8 mouse cellular contexts compared by ENCODE assay signal in genomic region chr2:126932261-126932896, GRCm38 (mm10). TPM values are rescaled to one million over a fixed set of nuclear protein-coding genes. Genes with fewer than 3 reads are reported as not detected.
DNase-seq lines count a peak whose midpoint lies in the region; ATAC-seq and TF ChIP-seq lines count a peak whose summit lies in the region.

No protein-coding gene starts in this region.

- ATAC-seq in frontal cortex, adult (ENCODE audit: low TSS enrichment): peak; percentile 66
- peak; percentile 17 for ATAC-seq in neural tube, embryonic 11.5 days (ENCODE audit: insufficient read depth, low FRiP score, low TSS enrichment)

- H3K4me2 ChIP-seq in neural tube, embryonic 11.5 days (ENCODE audit: low read depth): peak overlapping the region; percentile 70

- DNase-seq in frontal cortex, adult 2 months (ENCODE audit: extremely low spot score in 1 of 2, low spot score in 1 of 2): no peak
- no peak for DNase-seq in neural tube, embryonic 11.5 days (ENCODE audit: low spot score)
- DNase-seq in neural tube, embryonic 10.5 days (ENCODE audit: extremely low spot score, low spot score): no peak
- DNase-seq in hindbrain, embryonic 10.5 days (ENCODE audit: low spot score): no peak
- DNase-seq in midbrain, embryonic 10.5 days (ENCODE audit: low spot score): no peak
- DNase-seq in thymus, adult 2 months: peak; percentile 50
- DNase-seq in yolk sac, embryonic 10.5 days (ENCODE audit: low spot score): no peak

- H3K36me3 ChIP-seq in neural tube, embryonic 11.5 days (ENCODE audit: control insufficient read depth, insufficient read depth, low read length): no peaks in the 10 kb centered on the region
- peaks cover under 1% of the 10 kb centered on the region; the same call in 1 of the 2 replicates for H3K36me3 ChIP-seq in hindbrain, embryonic 10.5 days
- H3K36me3 ChIP-seq in midbrain, embryonic 10.5 days: 0 out of 2 replicates have a peak, but pooled peaks cover under 1% of the 10 kb centered on the region
- H3K36me3 ChIP-seq in thymus, adult 2 months (ENCODE audit: control insufficient read depth, insufficient read depth, low read length): no peaks in the 10 kb centered on the region

- no peaks in the 10 kb centered on the region for H3K9me3 ChIP-seq in neural tube, embryonic 11.5 days (ENCODE audit: control insufficient read depth, low read length)
- no peaks in the 10 kb centered on the region for H3K9me3 ChIP-seq in hindbrain, embryonic 10.5 days
- no peaks in the 10 kb centered on the region for H3K9me3 ChIP-seq in midbrain, embryonic 10.5 days (replicated peaks)

- peaks cover 2% of the 10 kb centered on the region for H3K4me1 ChIP-seq in neural tube, embryonic 11.5 days (ENCODE audit: control insufficient read depth, insufficient read depth, low read length)
- peaks cover 10% of the 10 kb centered on the region; the same call in 1 of the 2 replicates for H3K4me1 ChIP-seq in hindbrain, embryonic 10.5 days (replicated peaks)
- peaks cover 15% of the 10 kb centered on the region for H3K4me1 ChIP-seq in midbrain, embryonic 10.5 days
- H3K4me1 ChIP-seq in thymus, adult 2 months (replicated peaks; ENCODE audit: control insufficient read depth, insufficient read depth, low read length): no peaks in the 10 kb centered on the region

- 1% methylated on average over 14 of the region's 15 CpGs for WGBS in neural tube, embryonic 11.5 days
- whole genome bisulfite sequencing in hindbrain, embryonic 10.5 days: 3% methylated on average over 15 of the region's 15 CpGs
- 2% methylated on average over 14 of the region's 15 CpGs for WGBS in midbrain, embryonic 10.5 days
- 3% methylated on average over 15 of the region's 15 CpGs for WGBS in thymus, adult 2 months

- H3K27me3 ChIP-seq in neural tube, embryonic 11.5 days (ENCODE audit: control insufficient read depth, insufficient read depth, low read length): no peaks in the 10 kb centered on the region
- no peaks in the 10 kb centered on the region for H3K27me3 ChIP-seq in hindbrain, embryonic 10.5 days (ENCODE audit: insufficient read depth, poor library complexity, severe bottlenecking)
- H3K27me3 ChIP-seq in midbrain, embryonic 10.5 days (ENCODE audit: low read depth, poor library complexity, severe bottlenecking): no peaks in the 10 kb centered on the region
- H3K27me3 ChIP-seq in thymus, adult 2 months (ENCODE audit: control insufficient read depth, insufficient read depth, low read length): no peaks in the 10 kb centered on the region

- peak overlapping the region; percentile 94 for H3K27ac ChIP-seq in neural tube, embryonic 11.5 days (ENCODE audit: low read depth, low read length)
- peak overlapping the region; percentile 97 for H3K27ac ChIP-seq in hindbrain, embryonic 10.5 days
- peak overlapping the region; percentile 95 for H3K27ac ChIP-seq in midbrain, embryonic 10.5 days (replicated peaks)
- 0 out of 2 replicates have a peak overlapping the region, but pooled peaks have one; percentile 8 for H3K27ac ChIP-seq in thymus, adult 2 months (ENCODE audit: control insufficient read depth, insufficient read depth, low read length)

- TF ChIP-seq POLR2A in thymus, adult 2 months (IDR thresholded peaks at IDR 0.05; ENCODE audit: control insufficient read depth, extremely low read depth, insufficient read depth, low read length, poor library complexity): no peak

- TF ChIP-seq CTCF in thymus, adult 2 months (IDR thresholded peaks at IDR 0.05; ENCODE audit: borderline replicate concordance, control insufficient read depth, extremely low read depth, insufficient read depth, low read length, poor library complexity): no peak

- H3K4me3 ChIP-seq in neural tube, embryonic 11.5 days (ENCODE audit: low read depth, low read length): peak overlapping the region; percentile 49
- H3K4me3 ChIP-seq in hindbrain, embryonic 10.5 days: peak overlapping the region; percentile 72
- H3K4me3 ChIP-seq in midbrain, embryonic 10.5 days: peak overlapping the region; percentile 79
- H3K4me3 ChIP-seq in thymus, adult 2 months (ENCODE audit: control insufficient read depth, insufficient read depth, low read length): peak overlapping the region; percentile 97

- peak overlapping the region; percentile 88 for H3K9ac ChIP-seq in neural tube, embryonic 11.5 days (ENCODE audit: low read length)

RNA-seq across cellular contexts. Expression of gene Sppl2a, which starts 0.7 kb away (rescaled TPM):
- polyA plus RNA-seq in frontal cortex, adult 2 months (2012; rRNA removed): 20.8 and 25.0 TPM in 2 replicates
- 33.6 and 34.5 TPM in 2 replicates for polyA plus RNA-seq in neural tube, embryonic 11.5 days (2014; fragmentation: Nextera tagmentation; extraction: Ambion mirVana)
- 29.3 and 30.9 TPM in 2 replicates for polyA plus RNA-seq in hindbrain, embryonic 10.5 days (2016; fragmentation: Nextera tagmentation; extraction: Ambion mirVana)
- 30.3 and 35.5 TPM in 2 replicates for polyA plus RNA-seq in midbrain, embryonic 10.5 days (2016; fragmentation: Nextera tagmentation; extraction: Ambion mirVana)
- 23.4 and 24.3 TPM in 2 replicates for polyA plus RNA-seq in thymus, adult 2 months (2012; rRNA removed)

RNA-seq across cellular contexts. Expression of gene Trpm7, which starts 56.3 kb away (rescaled TPM):
- 30.4 and 41.2 TPM in 2 replicates for polyA plus RNA-seq in frontal cortex, adult 2 months (2012; rRNA removed)
- polyA plus RNA-seq in neural tube, embryonic 11.5 days (2014; fragmentation: Nextera tagmentation; extraction: Ambion mirVana): 36.1 and 36.4 TPM in 2 replicates
- 28.5 and 40.3 TPM in 2 replicates for polyA plus RNA-seq in hindbrain, embryonic 10.5 days (2016; fragmentation: Nextera tagmentation; extraction: Ambion mirVana)
- polyA plus RNA-seq in midbrain, embryonic 10.5 days (2016; fragmentation: Nextera tagmentation; extraction: Ambion mirVana): 39.7 and 40.7 TPM in 2 replicates
- 10.3 and 11.6 TPM in 2 replicates for polyA plus RNA-seq in thymus, adult 2 months (2012; rRNA removed)

Comparison
In these comparisons a context has a peak if more than half of its experiments do, and no peak if none do; other contexts are left out.
1. H3K27ac ChIP-seq: peak in every context shown above with its lines; median percentile 97 in hindbrain, embryonic 10.5 days; 95 in midbrain, embryonic 10.5 days; 94 in neural tube, embryonic 11.5 days; 8 in thymus, adult 2 months.